Mouse (Mus musculus): ENCODE results near the gene Fam20b.

Fam20b gene

GRCm38 (mm10) chr1:156630965-156631364, 87.9 kb downstream of the Fam20b start:
- DNase-seq = peak; percentile 42

DNA sequence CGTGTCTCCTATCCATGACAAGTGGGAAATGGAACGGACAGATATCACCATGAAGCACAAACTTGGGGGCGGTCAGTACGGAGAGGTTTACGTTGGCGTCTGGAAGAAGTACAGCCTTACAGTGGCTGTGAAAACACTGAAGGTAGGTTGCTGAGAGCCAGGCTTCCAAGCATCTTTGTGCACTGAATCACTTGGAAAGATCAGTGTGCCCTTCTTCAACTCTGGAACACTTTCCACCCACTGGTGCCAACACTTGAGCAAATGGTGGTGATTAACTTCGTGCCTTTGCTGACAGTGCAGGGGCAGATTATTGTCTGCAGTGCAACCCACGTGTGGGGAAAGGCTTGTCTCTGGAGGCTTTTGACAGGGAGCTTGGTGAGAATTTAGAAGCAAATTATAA, 88.9 kb downstream of the Fam20b start:
- no peak for DNase-seq
